8 mouse cellular contexts compared by ENCODE assay signal in the genomic region with DNA sequence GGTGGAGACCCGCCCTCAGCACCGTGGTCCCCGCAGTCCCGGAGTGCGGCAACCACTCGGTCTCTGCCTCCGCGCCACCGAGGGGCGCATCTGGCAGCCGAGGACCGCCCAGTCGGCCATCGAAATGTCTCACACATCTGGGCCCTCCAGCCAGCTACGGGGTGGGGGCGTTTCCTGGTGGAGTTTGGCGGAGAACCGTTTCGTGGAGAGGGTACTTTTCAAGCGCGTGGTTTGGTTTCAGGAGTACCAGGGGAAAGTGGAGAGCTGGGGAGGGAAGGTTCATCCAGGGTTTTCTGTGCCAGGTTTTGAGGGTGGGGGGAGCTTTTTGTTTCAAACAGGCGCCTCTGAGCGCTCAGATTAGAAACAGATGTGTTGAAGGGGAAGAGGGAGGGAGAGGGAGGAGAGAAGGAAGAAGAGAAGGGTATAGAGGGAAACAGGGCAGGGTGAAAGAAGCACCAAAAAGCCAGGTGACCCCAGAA. TPM values are rescaled to one million over a fixed set of nuclear protein-coding genes. Genes with fewer than 3 reads are reported as not detected.
A peak's percentile ranks its signal among the peaks of the same experiment; 100 is the strongest.
DNase-seq lines count a peak whose midpoint lies in the region; ATAC-seq and TF ChIP-seq lines count a peak whose summit lies in the region.
"Had no signal": no experiment of that assay in that cellular context is flagged by ENCODE, and none has a peak within 500 bp of the region (broad histone marks: within the 10 kb centered on the region; RNA-seq: fewer than 3 reads in every experiment).

No protein-coding gene starts in this region.

- H3K27ac ChIP-seq in cortical plate, adult 2 months (ENCODE audit: insufficient read depth, low read length), result peak overlapping the region; percentile 65
- peak overlapping the region; percentile 92 for H3K27ac ChIP-seq in forebrain, embryonic 16.5 days (ENCODE audit: low read length)
- peak overlapping the region; percentile 93 for H3K27ac ChIP-seq in intestine, embryonic 16.5 days (ENCODE audit: low read length)

- WGBS in forebrain, embryonic 16.5 days, result under 1% methylated on average over 23 of the region's 23 CpGs
- 1% methylated on average over 23 of the region's 23 CpGs for WGBS in intestine, embryonic 16.5 days

- TF ChIP-seq CTCF in cortical plate, adult 2 months (IDR thresholded peaks at IDR 0.05; ENCODE audit: extremely low read depth, insufficient read depth, low read length), result no peak

- 0 out of 2 replicates have a peak, but pooled peaks cover 3% of the 10 kb centered on the region for H3K4me1 ChIP-seq in megakaryocyte, embryonic 14.5 days
- H3K4me1 ChIP-seq in cortical plate, adult 2 months (ENCODE audit: control insufficient read depth, insufficient read depth, low read length), result no peaks in the 10 kb centered on the region
- peaks cover 27% of the 10 kb centered on the region for H3K4me1 ChIP-seq in forebrain, embryonic 16.5 days (replicated peaks; ENCODE audit: control insufficient read depth, insufficient read depth, low read length)
- H3K4me1 ChIP-seq in intestine, embryonic 16.5 days (ENCODE audit: control insufficient read depth, insufficient read depth, low read length), result no peaks in the 10 kb centered on the region; the same call in 1 of the 2 replicates

- H3K36me3 ChIP-seq in megakaryocyte, embryonic 14.5 days (replicated peaks; ENCODE audit: low read length), result no peaks in the 10 kb centered on the region
- no peaks in the 10 kb centered on the region for H3K36me3 ChIP-seq in forebrain, embryonic 16.5 days (ENCODE audit: control insufficient read depth, insufficient read depth)
- no peaks in the 10 kb centered on the region for H3K36me3 ChIP-seq in intestine, embryonic 16.5 days (ENCODE audit: control insufficient read depth, insufficient read depth, low read length)
- no peaks in the 10 kb centered on the region for H3K36me3 ChIP-seq in myocyte (ENCODE audit: control insufficient read depth, insufficient read depth)

- H3ac ChIP-seq in myocyte (ENCODE audit: control insufficient read depth, insufficient read length), result peak overlapping the region; percentile 3

- H3K9me3 ChIP-seq in megakaryocyte, embryonic 14.5 days, result no peaks in the 10 kb centered on the region
- H3K9me3 ChIP-seq in forebrain, embryonic 16.5 days (ENCODE audit: control insufficient read depth, low read length), result no peaks in the 10 kb centered on the region
- H3K9me3 ChIP-seq in intestine, embryonic 16.5 days (ENCODE audit: control insufficient read depth, low read length), result no peaks in the 10 kb centered on the region

- no peak for TF ChIP-seq POLR2A in cortical plate, adult 2 months (IDR thresholded peaks at IDR 0.05; ENCODE audit: extremely low read depth, insufficient read depth, low read length)
- TF ChIP-seq POLR2A in myocyte (IDR thresholded peaks at IDR 0.05; ENCODE audit: insufficient read length, low read depth), result no peak

- no peak for ATAC-seq in megakaryocyte, adult 5-6 weeks (ENCODE audit: poor library complexity, severe bottlenecking)
- peak; percentile 70 for ATAC-seq in forebrain, embryonic 16.5 days
- ATAC-seq in intestine, embryonic 16.5 days, result peak; percentile 73

- H3K4me2 ChIP-seq in forebrain, embryonic 16.5 days (ENCODE audit: low read length), result peak overlapping the region; percentile 66
- H3K4me2 ChIP-seq in intestine, embryonic 16.5 days (ENCODE audit: low read depth, low read length), result peak overlapping the region; percentile 79
- peak overlapping the region; percentile 80 for H3K4me2 ChIP-seq in myocyte (ENCODE audit: low read depth)

- peak overlapping the region; percentile 78 for H3K9ac ChIP-seq in forebrain, embryonic 16.5 days (replicated peaks; ENCODE audit: low read depth, low read length)
- H3K9ac ChIP-seq in intestine, embryonic 16.5 days (ENCODE audit: low read depth, low read length), result peak overlapping the region; percentile 81

- H3K79me2 ChIP-seq in myocyte (ENCODE audit: control insufficient read depth, insufficient read depth), result peaks cover 5% of the 10 kb centered on the region

- no peak for DNase-seq in frontal cortex, postnatal 25 days (ENCODE audit: low spot score in 2 of 2)

- peak overlapping the region; percentile 14 for H3K4me3 ChIP-seq in megakaryocyte, embryonic 14.5 days (replicated peaks)
- peak overlapping the region; percentile 73 for H3K4me3 ChIP-seq in cortical plate, adult 2 months (ENCODE audit: insufficient read depth, low read length)
- peak overlapping the region; percentile 57 for H3K4me3 ChIP-seq in forebrain, embryonic 16.5 days (replicated peaks; ENCODE audit: low read length)
- H3K4me3 ChIP-seq in intestine, embryonic 16.5 days (ENCODE audit: low read length), result peak overlapping the region; percentile 73
- H3K4me3 ChIP-seq in myocyte, result peak overlapping the region; percentile 39

- peaks cover 64% of the 10 kb centered on the region for H3K27me3 ChIP-seq in megakaryocyte, embryonic 14.5 days (replicated peaks)
- no peaks in the 10 kb centered on the region for H3K27me3 ChIP-seq in forebrain, embryonic 16.5 days (replicated peaks; ENCODE audit: control insufficient read depth, insufficient read depth, low read length)
- H3K27me3 ChIP-seq in intestine, embryonic 16.5 days (replicated peaks; ENCODE audit: control insufficient read depth, insufficient read depth, low read length), result no peaks in the 10 kb centered on the region; the same call in 1 of the 2 replicates
- no peaks in the 10 kb centered on the region for H3K27me3 ChIP-seq in myocyte (ENCODE audit: control insufficient read depth, insufficient read depth, insufficient read length)

TF ChIP-seq in myocyte, 11 proteins besides CTCF, POLR2A, EP300 and RAD21:
- TF ChIP-seq MYOD1 (IDR thresholded peaks at IDR 0.05; ENCODE audit: control insufficient read depth in 1 of 3, insufficient read length in 2 of 3, low read depth in 2 of 3) (no peak), REST (IDR thresholded peaks at IDR 0.05; ENCODE audit: insufficient read depth, insufficient read length) (no peak), TCF12 (IDR thresholded peaks at IDR 0.05; ENCODE audit: insufficient read depth, poor library complexity, severe bottlenecking) (no peak), CEBPB (IDR thresholded peaks at IDR 0.05; ENCODE audit: insufficient read depth, poor library complexity, severe bottlenecking) (no peak), POLR2AphosphoS2 (IDR thresholded peaks at IDR 0.05; ENCODE audit: insufficient read length, low read depth) (no peak), SRF (IDR thresholded peaks at IDR 0.05; ENCODE audit: control insufficient read depth, insufficient read length, low read depth) (no peak), MYOG (IDR thresholded peaks at IDR 0.05; ENCODE audit: control insufficient read depth in 1 of 3, insufficient read depth in 1 of 3, insufficient read length in 2 of 3, low read depth in 2 of 3) (no peak), TCF3 (IDR thresholded peaks at IDR 0.05; ENCODE audit: insufficient read length, low read depth) (no peak), E2F4 (IDR thresholded peaks at IDR 0.05; ENCODE audit: insufficient read depth) (no peak)

RNA-seq across cellular contexts. Expression of a gene that starts 0.7 kb away (rescaled TPM):
- polyA plus RNA-seq in megakaryocyte, embryonic 14.5 days (2012; ENCODE audit: insufficient read depth, low replicate concordance), result 1.1 TPM in 1 of 2 replicates, not detected in the other
- 0.30 and 1.3 TPM in 2 replicates for total RNA-seq in megakaryocyte, adult 5-6 weeks (2015)
- 0.61 and 1.4 TPM in 2 replicates for total RNA-seq in megakaryocyte, adult 5-6 weeks (2017)
- 9.4 and 9.5 TPM in 2 replicates for polyA plus RNA-seq in cortical plate, adult 2 months (2012; rRNA removed)
- polyA plus RNA-seq in forebrain, embryonic 16.5 days (2015; fragmentation: Nextera tagmentation; extraction: Ambion mirVana), result 64.7 and 65.5 TPM in 2 replicates
- polyA plus RNA-seq in intestine, embryonic 16.5 days (2015; fragmentation: Nextera tagmentation; extraction: Ambion mirVana), result 20.9 and 22.2 TPM in 2 replicates
- 3.8 TPM for polyA plus RNA-seq in myocyte (2012; fragmentation: generic; extraction: Trizol)

RNA-seq across cellular contexts. Expression of a gene that starts 16.0 kb away (rescaled TPM):
- polyA plus RNA-seq in megakaryocyte, embryonic 14.5 days (2012; ENCODE audit: insufficient read depth, low replicate concordance), result not detected in 2 replicates
- not detected in 2 replicates for total RNA-seq in megakaryocyte, adult 5-6 weeks (2015)
- not detected in 2 replicates for total RNA-seq in megakaryocyte, adult 5-6 weeks (2017)
- polyA plus RNA-seq in cortical plate, adult 2 months (2012; rRNA removed), result not detected in 2 replicates
- not detected in 2 replicates for polyA plus RNA-seq in forebrain, embryonic 16.5 days (2015; fragmentation: Nextera tagmentation; extraction: Ambion mirVana)
- polyA plus RNA-seq in intestine, embryonic 16.5 days (2015; fragmentation: Nextera tagmentation; extraction: Ambion mirVana), result not detected in 2 replicates
- not detected for polyA plus RNA-seq in myocyte (2012; fragmentation: generic; extraction: Trizol)
- total RNA-seq: gastrocnemius, postnatal 4 days had no signal

Comparison
In these comparisons a context has a peak if more than half of its experiments do, and no peak if none do; other contexts are left out.
1. H3K4me3 ChIP-seq: peak in every context shown above with its lines; median percentile 73 in cortical plate, adult 2 months; 73 in intestine, embryonic 16.5 days; 57 in forebrain, embryonic 16.5 days; 39 in myocyte; 14 in megakaryocyte, embryonic 14.5 days.